Mouse (Mus musculus): ENCODE results near the gene Gdf7. TPM values are rescaled to one million over a fixed set of nuclear protein-coding genes. Genes with fewer than 3 reads are reported as not detected.

The Gdf7 gene
- polyA plus RNA-seq (2014; fragmentation: Illumina TruSeq; extraction: RNeasy Lipid Tissue Mini Kit (QIAGEN cat#74804); ENCODE audit: low read depth, low replicate concordance), result not detected

GRCm38 (mm10) chr12:8301841-8302431 lies at the start of gene Gdf7:
Gene Gdf7 (minus strand): TSS chr12:8301954.

GRCm38 (mm10) chr12:8313270-8313771 lies 11.6 kb upstream of the Gdf7 start, which contains the start of gene Hs1bp3:
Gene Hs1bp3 (plus strand): TSS chr12:8313432.

Other genes with a start within 250 kb of the Gdf7 start
- gene Ldah, start 93.8 kb downstream of the Gdf7 start, polyA plus RNA-seq (2014; fragmentation: Illumina TruSeq; extraction: RNeasy Lipid Tissue Mini Kit (QIAGEN cat#74804); ENCODE audit: low read depth, low replicate concordance), result 31.2 TPM
- 2.2 TPM for gene Hs1bp3, start 11.5 kb upstream of the Gdf7 start, polyA plus RNA-seq (2014; fragmentation: Illumina TruSeq; extraction: RNeasy Lipid Tissue Mini Kit (QIAGEN cat#74804); ENCODE audit: low read depth, low replicate concordance)
- gene Rhob, start 198.1 kb upstream of the Gdf7 start, polyA plus RNA-seq (2014; fragmentation: Illumina TruSeq; extraction: RNeasy Lipid Tissue Mini Kit (QIAGEN cat#74804); ENCODE audit: low read depth, low replicate concordance), result 16.4 TPM

Data from liver, adult 10 weeks (tissue).